Mouse (Mus musculus) lung, embryonic 16.5 days (tissue): ENCODE measurements at regions not wholly inside any gene's neighbourhood (a gene's known extent, or its start where the extent isn't known, plus 50 kb on each side); places are given as distances from the start of the nearest gene placed in this dataset.

Experiments used
- ATAC-seq: fragments of 200-750 bp; cut with Nextera tagmentation; 2 replicates; pipeline ENCODE4 v1.8.0; 2017; ENCODE audit warnings: low read depth, mild to moderate bottlenecking, moderate library complexity
- H3K27ac ChIP-seq: fragments of 300-500 bp; sonication (generic); 2 replicates; pipeline ENCODE4 v1.5.1; 2014; ENCODE audit warnings: mild to moderate bottlenecking, control low read depth, low read length
- H3K27me3 ChIP-seq: fragments of 300-500 bp; sonication (generic); 2 replicates; pipeline ENCODE4 v1.6.1; 2014; ENCODE audit warnings: low read depth, low read length, mixed read lengths; ENCODE audit not compliant: control insufficient read depth, insufficient read depth
- H3K36me3 ChIP-seq: fragments of 300-500 bp; sonication (generic); 2 replicates; pipeline ENCODE4 v1.6.1; 2014; ENCODE audit warnings: low read length; ENCODE audit not compliant: control insufficient read depth, insufficient read depth
- H3K4me1 ChIP-seq: fragments of 300-500 bp; sonication (generic); replicated peaks from 2 replicates; pipeline ENCODE4 v1.6.1; 2014; ENCODE audit warnings: low read length, mixed read lengths; ENCODE audit not compliant: control insufficient read depth, insufficient read depth
- H3K4me2 ChIP-seq: fragments of 300-500 bp; sonication (generic); 2 replicates; pipeline ENCODE4 v1.6.1; 2014; ENCODE audit warnings: low read depth, low read length, control low read depth
- H3K4me3 ChIP-seq: fragments of 300-500 bp; sonication (generic); 2 replicates; pipeline ENCODE4 v1.5.1; 2014; ENCODE audit warnings: mild to moderate bottlenecking, low read length, control low read depth
- H3K9ac ChIP-seq: fragments of 300-500 bp; sonication (generic); 2 replicates; pipeline ENCODE4 v1.6.1; 2014; ENCODE audit warnings: low read length, control low read depth
- H3K9me3 ChIP-seq: fragments of 300-500 bp; sonication (generic); 2 replicates; pipeline ENCODE4 v1.6.1; 2016; ENCODE audit warnings: low read length; ENCODE audit not compliant: control insufficient read depth
- WGBS: fragments of 180-500 bp; shearing (Covaris S2); extraction: QIAGEN DNeasy Blood & Tissue Kit; methylation state at CpG from one replicate; pipeline ENCODE4 v1.1.7; 2014; 5-methylcytosine and 5-hydroxymethylcytosine counted together

- Histone ChIP-seq H3K4me1 (peaks cover 65% of the 10 kb centered on the region), H3K27ac (peak overlapping the region; percentile 89), H3K9me3 (no peaks in the 10 kb centered on the region), H3K9ac (peak overlapping the region; percentile 31; the same call in 1 of the 2 replicates), H3K27me3 (no peaks in the 10 kb centered on the region), H3K36me3 (no peaks in the 10 kb centered on the region), H3K4me2 (no peak overlapping the region; the same call in 1 of the 2 replicates), H3K4me3 (no peak overlapping the region)
- no peak for ATAC-seq
- 30% methylated on average over 10 of the region's 10 CpGs for WGBS
These were observed 80.5 kb downstream of the Cpn2 start for GRCm38 (mm10) chr16:30186701-30187270.

GRCm38 (mm10) chr16:30187400-30187799 is 79.9 kb downstream of the Cpn2 start:
- H3K9ac ChIP-seq: peak overlapping the region; percentile 57
- WGBS: 30% methylated on average over 9 of the region's 9 CpGs

DNA sequence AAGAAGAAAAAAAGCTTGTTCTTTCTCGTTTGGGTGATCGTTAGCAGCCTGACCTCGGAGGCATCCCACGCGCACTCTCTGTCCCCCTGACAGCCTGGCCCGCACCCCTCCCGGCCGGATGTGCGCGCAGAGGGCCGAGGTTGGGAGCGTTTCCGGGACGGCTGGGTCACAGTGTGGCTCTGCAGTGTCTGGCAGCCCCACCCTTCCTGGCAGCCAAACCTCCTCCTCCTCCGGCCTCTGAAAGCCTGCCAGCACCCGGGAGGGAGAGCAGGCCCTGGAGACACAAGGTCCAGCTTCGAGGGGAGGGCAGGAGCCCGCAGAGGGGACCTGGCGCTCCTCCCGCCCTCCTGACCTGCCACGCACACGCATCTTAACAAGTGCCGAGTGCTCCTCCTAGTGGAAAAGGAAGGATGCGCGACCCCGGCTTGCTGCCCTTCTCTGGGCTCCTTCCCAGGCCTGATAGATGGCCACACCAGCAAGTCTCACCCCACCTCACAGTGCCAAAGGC is 79.3 kb downstream of the Cpn2 start:
- Histone ChIP-seq H3K4me3 (peak overlapping the region; percentile 15), H3K4me2 (peak overlapping the region; percentile 51), H3K27me3 (no peaks in the 10 kb centered on the region), H3K4me1 (peaks cover 65% of the 10 kb centered on the region), H3K36me3 (no peaks in the 10 kb centered on the region), H3K9me3 (no peaks in the 10 kb centered on the region), H3K27ac (peak overlapping the region; percentile 89), H3K9ac (peak overlapping the region; percentile 57)
- ATAC-seq: peak; percentile 77
- under 1% methylated on average over 25 of the region's 26 CpGs for WGBS

More at GRCm38 (mm10) chr16:30187400-30187799, 79.9 kb downstream of the Cpn2 start:
- ATAC-seq: no peak
- no peaks in the 10 kb centered on the region for H3K9me3 ChIP-seq
- peak overlapping the region; percentile 89 for H3K27ac ChIP-seq
- H3K4me1 ChIP-seq: peaks cover 65% of the 10 kb centered on the region
- H3K4me3 ChIP-seq: peak overlapping the region; percentile 15
- H3K36me3 ChIP-seq: no peaks in the 10 kb centered on the region
- H3K4me2 ChIP-seq: peak overlapping the region; percentile 51
- H3K27me3 ChIP-seq: no peaks in the 10 kb centered on the region

GRCm38 (mm10) chr16:30188769-30189430 is 78.4 kb downstream of the Cpn2 start:
- H3K4me1 ChIP-seq: peaks cover 73% of the 10 kb centered on the region
- H3K4me2 ChIP-seq: no peak overlapping the region
- H3K36me3 ChIP-seq: no peaks in the 10 kb centered on the region
- peak overlapping the region; percentile 3; the same call in 1 of the 2 replicates for H3K9ac ChIP-seq
- peak overlapping the region; percentile 89 for H3K27ac ChIP-seq
- H3K27me3 ChIP-seq: no peaks in the 10 kb centered on the region
- 36% methylated on average over 8 of the region's 8 CpGs for WGBS
- H3K9me3 ChIP-seq: no peaks in the 10 kb centered on the region
- H3K4me3 ChIP-seq: no peak overlapping the region
- peak; percentile 6; the same call in 1 of the 2 replicates for ATAC-seq

DNA sequence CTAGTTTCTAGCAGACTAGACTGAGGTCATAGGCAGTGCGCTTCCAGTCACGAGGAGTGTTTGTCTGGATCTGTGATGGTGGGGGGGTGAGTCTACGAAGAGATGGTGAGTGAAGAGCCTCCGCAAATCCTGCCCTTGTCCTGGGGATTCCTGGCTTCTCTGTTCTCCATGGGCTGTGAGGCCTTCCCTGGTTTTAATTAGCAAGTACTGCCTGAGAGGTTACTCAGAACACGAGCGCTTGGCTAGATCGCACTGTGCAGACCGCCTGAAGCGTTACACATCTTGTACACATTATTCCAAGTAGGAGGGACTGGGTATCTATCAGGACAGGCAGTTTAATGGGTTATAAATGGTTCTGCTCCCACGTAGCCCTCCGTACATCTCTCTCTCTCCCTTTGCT is 76.9 kb downstream of the Cpn2 start:
- no peak overlapping the region for H3K4me2 ChIP-seq
- no peak for ATAC-seq
- no peaks in the 10 kb centered on the region for H3K36me3 ChIP-seq
- no peak overlapping the region for H3K27ac ChIP-seq
- H3K4me1 ChIP-seq: peaks cover 69% of the 10 kb centered on the region
- WGBS: 70% methylated on average over 11 of the region's 11 CpGs
- no peaks in the 10 kb centered on the region for H3K9me3 ChIP-seq
- no peak overlapping the region for H3K4me3 ChIP-seq
- no peaks in the 10 kb centered on the region for H3K27me3 ChIP-seq
- 0 out of 2 replicates have a peak overlapping the region, but pooled peaks have one; percentile 11 for H3K9ac ChIP-seq

GRCm38 (mm10) chr16:30190935-30191514 is 76.3 kb downstream of the Cpn2 start:
- no peak overlapping the region for H3K9ac ChIP-seq
- ATAC-seq: no peak
- H3K4me1 ChIP-seq: peaks cover 62% of the 10 kb centered on the region
- H3K4me3 ChIP-seq: no peak overlapping the region
- no peaks in the 10 kb centered on the region for H3K9me3 ChIP-seq
- H3K4me2 ChIP-seq: no peak overlapping the region
- H3K27ac ChIP-seq: no peak overlapping the region
- H3K36me3 ChIP-seq: no peaks in the 10 kb centered on the region
- WGBS: 58% methylated on average over 15 of the region's 15 CpGs
- H3K27me3 ChIP-seq: no peaks in the 10 kb centered on the region

GRCm38 (mm10) chr16:30193294-30194261 is 73.7 kb downstream of the Cpn2 start:
- Histone ChIP-seq H3K27me3 (no peaks in the 10 kb centered on the region), H3K36me3 (no peaks in the 10 kb centered on the region), H3K4me1 (peaks cover 41% of the 10 kb centered on the region), H3K4me2 (no peak overlapping the region), H3K9ac (peak overlapping the region; percentile 37; the same call in 1 of the 2 replicates), H3K9me3 (no peaks in the 10 kb centered on the region), H3K4me3 (no peak overlapping the region), H3K27ac (peak overlapping the region; percentile 72)
- ATAC-seq: peak; percentile 74
- WGBS: 30% methylated on average over 8 of the region's 8 CpGs

DNA sequence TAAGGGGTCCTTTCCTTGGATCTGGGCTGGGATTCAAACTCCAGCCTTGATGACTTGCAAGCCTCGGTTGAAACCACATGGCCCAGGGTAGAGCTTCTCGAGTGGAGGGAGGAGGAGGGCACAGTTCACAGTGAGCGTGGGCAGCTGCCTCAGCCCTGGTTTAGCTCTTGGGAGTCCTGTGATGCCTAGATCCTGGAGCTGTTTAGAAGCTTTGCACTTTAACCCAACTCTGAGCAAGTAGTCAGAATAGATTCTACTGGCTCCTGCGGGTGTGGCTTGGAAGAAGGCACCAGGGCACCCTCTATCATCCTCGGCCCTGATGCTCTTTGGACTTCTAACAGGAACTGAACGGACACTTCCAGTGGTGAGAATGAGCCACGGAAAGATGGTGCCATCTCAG is 72.5 kb downstream of the Cpn2 start:
- Histone ChIP-seq H3K4me1 (peaks cover 36% of the 10 kb centered on the region), H3K27ac (peak overlapping the region; percentile 72; the same call in 1 of the 2 replicates), H3K36me3 (no peaks in the 10 kb centered on the region), H3K4me2 (no peak overlapping the region), H3K27me3 (no peaks in the 10 kb centered on the region), H3K9me3 (no peaks in the 10 kb centered on the region), H3K4me3 (no peak overlapping the region), H3K9ac (0 out of 2 replicates have a peak overlapping the region, but pooled peaks have one; percentile 37)
- 66% methylated on average over 7 of the region's 7 CpGs for WGBS
- ATAC-seq: no peak
